Mouse (Mus musculus): ENCODE data around the gene Dtx3l. TPM values are rescaled to one million over a fixed set of nuclear protein-coding genes. Genes with fewer than 3 reads are reported as not detected.
"Not testable (repeated sequence)": the region's sequence is repeated elsewhere in the genome, so short reads cannot be mapped to it uniquely, and the experiment has no call there.

The Dtx3l gene
- polyA plus RNA-seq, 1 experiment from 2014 or later = 24.9 TPM

- DNase-seq (ENCODE audit: low spot score) = no peak
Observed at GRCm38 (mm10) chr16:35932179-35933055, 6.5 kb downstream of the Dtx3l start.

- DNase-seq (ENCODE audit: low spot score) = no peak
Observed at GRCm38 (mm10) chr16:35924341-35924740, 14.6 kb downstream of the Dtx3l start.

DNA sequence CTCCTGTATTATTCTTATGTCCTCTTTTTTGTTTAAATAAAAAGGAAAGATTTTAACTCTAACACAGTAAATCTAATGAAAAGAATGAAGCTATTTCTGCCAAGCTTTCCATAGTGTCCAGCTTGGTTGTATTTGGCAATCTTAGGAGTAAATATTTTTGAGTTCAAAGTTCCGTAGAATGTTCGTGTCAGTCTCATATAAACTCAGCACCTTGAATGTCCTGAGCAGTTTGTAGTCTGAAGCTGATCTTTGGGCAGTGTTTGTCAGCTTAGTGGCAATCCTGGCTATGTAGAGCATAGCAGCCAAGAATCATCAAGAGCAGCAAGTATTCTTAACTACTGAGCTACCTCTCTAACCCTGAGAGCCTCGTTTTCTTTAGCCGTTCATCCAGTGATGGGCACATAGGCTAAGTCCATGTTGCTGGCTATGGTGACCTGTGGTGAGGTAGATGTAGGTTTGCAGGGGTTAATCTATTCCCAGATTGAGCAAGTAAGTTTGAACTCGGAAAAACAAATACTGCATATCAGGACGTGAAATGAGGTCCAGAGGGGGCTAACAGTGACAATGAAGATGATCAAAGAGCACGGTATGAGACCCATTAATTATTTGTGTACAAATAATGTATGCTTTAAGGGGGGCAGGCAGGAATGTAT is 15.3 kb downstream of the Dtx3l start:
- no peak for DNase-seq (ENCODE audit: low spot score)

GRCm38 (mm10) chr16:35922301-35922895 is 16.6 kb downstream of the Dtx3l start:
- DNase-seq (ENCODE audit: low spot score) = no peak

GRCm38 (mm10) chr16:35921676-35922235 is 17.2 kb downstream of the Dtx3l start:
- no peak for DNase-seq (ENCODE audit: low spot score)

DNA sequence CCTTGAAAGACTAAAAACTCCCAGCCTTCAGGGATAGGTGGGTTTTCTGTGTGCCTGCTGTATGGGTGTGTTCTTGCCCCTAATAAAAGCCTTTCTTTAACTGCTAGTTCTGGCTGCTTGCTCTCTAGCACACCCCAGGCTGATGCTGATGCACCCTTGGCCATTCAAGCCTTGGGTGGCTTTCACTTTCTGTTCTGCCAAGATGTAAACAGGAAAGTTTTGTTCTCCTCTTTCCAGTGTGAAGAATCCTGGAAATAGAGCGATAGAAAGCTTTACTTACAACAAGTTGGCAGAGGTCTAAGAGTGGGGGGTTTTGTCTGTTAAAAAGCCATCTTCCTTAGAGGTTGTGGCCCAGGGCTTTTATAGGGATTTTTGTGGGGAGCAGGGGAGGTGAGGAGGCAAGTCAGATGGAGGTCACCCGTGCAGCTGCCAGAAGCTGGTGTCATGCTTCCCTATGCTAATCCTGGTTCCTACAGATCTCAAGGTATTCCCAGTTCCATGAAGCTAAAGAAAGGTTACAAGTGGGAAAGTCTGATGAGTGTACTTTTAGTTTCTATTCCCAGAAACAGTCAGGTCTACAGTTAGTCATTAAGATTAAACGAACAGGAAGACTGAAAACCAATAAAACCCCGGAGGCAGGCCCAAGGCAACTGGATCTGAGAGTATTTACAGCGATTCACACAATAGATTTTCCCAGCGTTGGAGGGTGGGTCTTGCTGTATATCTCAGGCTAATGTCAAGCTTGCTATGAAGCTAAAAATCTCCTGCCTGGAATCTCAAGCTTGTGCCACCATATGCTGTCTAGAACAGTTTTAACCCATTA is 20.0 kb downstream of the Dtx3l start:
- peak; percentile 55 for DNase-seq (ENCODE audit: low spot score)

- DNase-seq (ENCODE audit: low spot score) = no peak
Observed at GRCm38 (mm10) chr16:35914301-35914700, 24.6 kb downstream of the Dtx3l start.

GRCm38 (mm10) chr16:35913526-35913925 is 25.4 kb downstream of the Dtx3l start:
- DNase-seq (ENCODE audit: low spot score) = peak; percentile 29

DNA sequence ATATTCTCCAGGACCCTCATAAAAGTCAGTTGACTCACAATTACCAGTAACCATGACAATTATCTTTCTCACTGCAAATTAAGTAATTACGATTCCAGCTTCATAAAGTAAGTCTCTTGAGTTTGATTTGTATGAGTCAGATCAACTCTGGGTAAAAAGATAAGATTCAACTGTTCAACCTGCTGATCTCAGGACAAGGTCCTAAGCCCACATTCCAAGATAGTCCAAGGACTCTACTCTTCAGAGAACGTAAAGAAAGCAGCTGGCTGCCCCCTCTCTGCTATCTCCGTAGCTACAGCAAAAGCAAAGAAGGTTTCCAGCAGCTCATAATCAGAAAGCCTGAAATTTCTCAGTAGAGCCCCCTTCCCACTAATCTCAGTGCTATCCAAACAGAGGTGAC is 27.5 kb downstream of the Dtx3l start:
- no peak for DNase-seq (ENCODE audit: low spot score)

- peak; percentile 7 for DNase-seq (ENCODE audit: low spot score)
Observed at GRCm38 (mm10) chr16:35907432-35908201, 31.3 kb downstream of the Dtx3l start.

DNA sequence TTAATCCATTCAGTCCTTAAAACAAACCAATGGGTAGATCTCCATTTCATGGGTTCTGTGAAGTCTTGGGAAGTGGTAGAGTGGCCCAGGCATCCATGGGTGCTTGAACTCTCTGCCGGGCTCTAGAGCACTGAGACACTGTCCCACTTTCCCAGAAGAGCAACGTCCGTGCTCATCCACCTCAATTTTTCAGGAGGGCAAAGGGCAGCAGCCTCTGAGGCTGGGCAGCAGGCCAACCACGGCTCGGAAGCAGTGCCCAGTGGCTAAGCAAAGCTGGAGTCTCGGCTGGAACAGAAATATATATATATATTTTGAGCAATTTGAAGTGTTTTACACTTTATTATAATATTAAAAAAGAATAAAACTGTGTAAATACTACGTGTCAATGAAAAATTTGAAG is 32.1 kb downstream of the Dtx3l start:
- DNase-seq (ENCODE audit: low spot score) = no peak

DNA sequence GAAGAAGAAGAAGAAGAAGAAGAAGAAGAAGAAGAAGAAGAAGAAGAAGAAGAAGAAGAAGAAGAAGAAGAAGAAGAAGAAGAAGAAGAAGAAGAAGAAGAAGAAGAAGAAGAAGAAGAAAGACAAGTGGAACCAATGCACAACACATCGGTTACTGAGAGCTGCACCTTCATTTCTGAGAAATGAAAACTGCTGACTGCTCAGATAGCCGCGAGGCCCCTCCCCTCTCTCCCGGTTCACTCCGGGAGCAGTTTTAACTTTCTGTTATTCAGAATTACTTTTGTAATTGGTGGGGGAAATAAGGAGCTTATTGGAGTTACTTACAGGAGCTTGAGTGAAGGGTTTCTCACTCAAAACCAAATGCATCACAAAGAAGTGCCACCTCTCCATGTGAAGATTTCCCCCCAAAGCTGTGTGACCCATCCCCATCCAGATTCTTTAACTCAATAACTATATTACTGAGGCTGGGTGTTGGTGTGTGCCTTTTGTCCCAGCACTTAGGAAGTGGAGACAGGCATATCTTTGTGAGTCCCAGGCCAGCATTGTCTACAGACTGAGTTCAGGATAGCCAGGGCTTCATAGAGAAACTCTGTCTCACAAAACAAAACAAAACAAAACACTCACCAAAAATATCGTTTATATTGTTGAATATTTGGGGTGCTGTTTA is 33.0 kb downstream of the Dtx3l start:
- DNase-seq (ENCODE audit: low spot score) = no peak

GRCm38 (mm10) chr16:35905355-35905754 is 33.6 kb downstream of the Dtx3l start:
- DNase-seq (ENCODE audit: low spot score) = peak; percentile 65

GRCm38 (mm10) chr16:35904121-35904736 is 34.7 kb downstream of the Dtx3l start:
- DNase-seq (ENCODE audit: low spot score) = no peak

DNA sequence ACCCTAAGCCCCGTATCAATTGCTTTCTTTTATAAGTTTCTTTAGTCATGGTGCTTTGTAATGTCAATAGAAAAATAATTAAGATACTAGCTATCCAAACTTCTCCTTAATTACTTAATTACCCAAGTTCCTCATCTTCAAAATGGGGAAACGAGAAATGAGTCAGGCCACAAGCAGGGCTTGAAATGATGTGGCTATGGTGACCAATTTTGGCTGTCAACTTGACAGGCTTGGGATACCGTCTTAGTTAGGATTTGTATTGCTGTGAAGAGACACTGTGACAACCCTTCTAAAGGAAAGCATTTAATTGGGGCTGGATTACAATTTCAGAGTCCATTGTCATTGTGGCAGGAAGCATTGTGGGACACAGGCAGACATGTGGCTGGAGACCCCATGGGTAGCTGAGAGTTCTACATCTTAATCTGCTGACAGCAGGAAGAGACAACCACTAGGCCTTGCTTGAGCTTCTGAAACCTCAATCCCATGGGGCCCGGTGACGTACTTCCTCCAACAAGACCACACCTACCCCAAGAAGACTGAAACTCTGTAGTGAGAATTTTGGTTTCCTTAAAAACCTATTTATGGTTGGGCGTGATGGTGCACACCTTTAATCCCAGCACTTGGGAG is 35.8 kb downstream of the Dtx3l start:
- DNase-seq (ENCODE audit: low spot score) = no peak

DNA sequence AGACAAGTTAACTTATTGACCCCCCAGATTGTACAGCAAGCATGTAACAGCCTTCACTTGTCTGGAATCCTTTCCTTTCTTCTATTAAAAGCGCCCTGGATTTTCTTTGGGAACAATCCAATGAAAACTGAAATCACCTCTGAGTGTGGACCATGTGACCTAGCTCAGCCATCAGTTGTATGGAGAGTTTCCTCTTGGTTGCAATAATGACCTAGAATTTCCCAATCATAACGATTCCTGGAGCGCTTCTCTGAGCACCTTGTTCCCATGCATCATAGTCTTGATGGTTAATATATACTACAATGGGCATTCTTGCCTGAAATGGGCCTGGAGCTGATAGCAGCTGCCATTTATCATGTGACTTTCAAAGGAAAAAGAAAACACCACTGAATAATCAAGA is 38.4 kb downstream of the Dtx3l start:
- no peak for DNase-seq (ENCODE audit: low spot score)

DNA sequence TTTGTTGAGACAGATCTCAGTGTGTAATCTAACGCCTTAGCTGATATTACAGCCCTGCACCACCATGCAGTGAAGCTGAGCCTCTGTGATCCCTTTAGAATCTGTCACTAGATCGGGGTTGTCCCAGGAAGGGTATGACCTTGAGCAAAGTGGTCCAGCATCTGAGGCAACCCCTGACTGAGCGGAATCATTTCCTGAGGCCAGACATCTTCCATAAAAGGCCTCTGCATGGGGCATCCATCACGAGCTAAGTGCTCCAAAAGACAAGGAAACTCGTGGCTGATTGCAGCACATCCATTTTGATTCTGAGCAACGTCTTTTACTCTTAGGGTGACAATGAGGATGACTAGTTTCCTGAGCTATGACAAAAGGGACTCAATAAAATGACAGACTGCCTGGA is 44.0 kb downstream of the Dtx3l start:
- no peak for DNase-seq (ENCODE audit: low spot score)

DNA sequence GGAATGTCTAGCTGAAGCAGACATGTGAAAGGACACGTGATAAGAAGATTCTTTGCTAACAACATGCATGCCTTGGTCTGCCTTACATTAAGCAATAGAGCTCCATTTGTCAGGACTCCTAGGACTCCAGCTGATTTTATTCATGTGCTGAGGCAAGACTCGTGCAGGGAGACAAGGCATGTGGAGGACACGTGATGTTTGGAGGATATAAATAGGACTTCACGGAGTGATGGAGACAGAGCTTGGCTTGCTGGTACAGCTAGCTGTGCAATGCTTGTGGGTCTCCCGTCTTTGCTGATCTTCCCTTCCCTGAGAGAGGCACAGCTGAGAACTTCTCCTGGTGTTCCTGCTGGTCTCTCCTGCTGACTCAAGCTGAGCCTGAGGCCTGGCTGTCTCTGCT is 47.3 kb downstream of the Dtx3l start:
- not testable (repeated sequence) for DNase-seq (ENCODE audit: low spot score)

- DNase-seq (ENCODE audit: low spot score) = peak; percentile 23
Observed at GRCm38 (mm10) chr16:35890645-35891044, 48.3 kb downstream of the Dtx3l start.

Measured in thymus, postnatal 0 days (tissue).